Mouse (Mus musculus): ENCODE data around the gene Gm49776. TPM values are rescaled to one million over a fixed set of nuclear protein-coding genes. Genes with fewer than 3 reads are reported as not detected.

Gm49776 gene
- polyA plus RNA-seq (2012; rRNA removed): not detected in 2 replicates

GRCm38 (mm10) chr16:18258221-18258620 is at the start of gene Gm49776:
Gene Gm49776 (minus strand): TSS chr16:18258321.

GRCm38 (mm10) chr16:18289067-18289588 is 31.0 kb upstream of the Gm49776 start, which contains the start of gene Dgcr8:
Gene Dgcr8 (minus strand): TSS chr16:18289246.

GRCm38 (mm10) chr16:18248433-18249363 is 9.4 kb downstream of the Gm49776 start, which contains the start of the genes Trmt2a and Ranbp1:
Gene Trmt2a (plus strand): TSS chr16:18248679.
Gene Ranbp1 (minus strand): TSS chr16:18248732.

GRCm38 (mm10) chr16:18234671-18235388 is 23.3 kb downstream of the Gm49776 start, which contains the start of gene Zdhhc8:
Gene Zdhhc8 (minus strand): TSS chr16:18235136.

GRCm38 (mm10) chr16:18217579-18217978 is 40.5 kb downstream of the Gm49776 start, which contains the start of gene Ccdc188:
Gene Ccdc188 (plus strand): TSS chr16:18217879.

Other genes starting within 250 kb of the Gm49776 start
- 32.9 and 53.4 TPM in 2 replicates for gene Dgcr6, start 205.5 kb downstream of the Gm49776 start, polyA plus RNA-seq (2012; rRNA removed)
- 17.1 and 18.7 TPM in 2 replicates for gene Prodh, start 168.1 kb downstream of the Gm49776 start, polyA plus RNA-seq (2012; rRNA removed)
- gene Rtn4r, start 130.7 kb downstream of the Gm49776 start, polyA plus RNA-seq (2012; rRNA removed): 8.3 and 11.5 TPM in 2 replicates
- not detected in 2 replicates for gene Ccdc188, start 40.4 kb downstream of the Gm49776 start, polyA plus RNA-seq (2012; rRNA removed)
- gene Zdhhc8, start 23.2 kb downstream of the Gm49776 start, polyA plus RNA-seq (2012; rRNA removed): 44.7 and 45.3 TPM in 2 replicates
- 21.1 and 23.2 TPM in 2 replicates for gene Trmt2a, start 9.6 kb downstream of the Gm49776 start, polyA plus RNA-seq (2012; rRNA removed)
- 33.3 and 35.3 TPM in 2 replicates for gene Ranbp1, start 9.6 kb downstream of the Gm49776 start, polyA plus RNA-seq (2012; rRNA removed)
- 2.6 and 4.9 TPM in 2 replicates for gene Dgcr8, start 30.9 kb upstream of the Gm49776 start, polyA plus RNA-seq (2012; rRNA removed)
- 14.6 and 14.9 TPM in 2 replicates for gene Tango2, start 89.8 kb upstream of the Gm49776 start, polyA plus RNA-seq (2012; rRNA removed)
- gene Arvcf, start 89.9 kb upstream of the Gm49776 start, polyA plus RNA-seq (2012; rRNA removed): 6.5 and 9.3 TPM in 2 replicates
- gene Txnrd2, start 168.1 kb upstream of the Gm49776 start, polyA plus RNA-seq (2012; rRNA removed): 9.4 and 9.9 TPM in 2 replicates
- 74.6 and 90.5 TPM in 2 replicates for gene Comt, start 168.5 kb upstream of the Gm49776 start, polyA plus RNA-seq (2012; rRNA removed)
- gene Gnb1l, start 240.4 kb upstream of the Gm49776 start, polyA plus RNA-seq (2012; rRNA removed): 6.6 and 10.6 TPM in 2 replicates
- gene Rtl10, start 240.6 kb upstream of the Gm49776 start, polyA plus RNA-seq (2012; rRNA removed): 2.4 and 3.0 TPM in 2 replicates

All from stomach, adult 2 months (tissue).